Mouse (Mus musculus): ENCODE measurements around the gene Olfr770.
"Not testable (repeated sequence)": the region's sequence is repeated elsewhere in the genome, so short reads cannot be mapped to it uniquely, and the experiment has no call there.

Gene Olfr770

GRCm38 (mm10) chr10:129138898-129139297 is at the start of gene Olfr770:
Gene Olfr770 (minus strand): TSS chr10:129138998.
- CTCF ChIA-PET, result no interaction called here

GRCm38 (mm10) chr10:129187319-129187718 is 48.5 kb upstream of the Olfr770 start, which contains the start of gene Olfr773:
Gene Olfr773 (minus strand): TSS chr10:129187419.
- CTCF ChIA-PET, result not testable (repeated sequence)

- CTCF ChIA-PET, result not testable (repeated sequence)
Observed at GRCm38 (mm10) chr10:129177821-129178220, 39.0 kb upstream of the Olfr770 start, which contains the start of gene Olfr772. Gene Olfr772 (minus strand): TSS chr10:129177921.

- CTCF ChIA-PET, result no interaction called here
Observed at GRCm38 (mm10) chr10:129164651-129165050, 25.9 kb upstream of the Olfr770 start, which contains the start of gene Olfr771. Gene Olfr771 (minus strand): TSS chr10:129164751.

- CTCF ChIA-PET, result no interaction called here
Observed at GRCm38 (mm10) chr10:129117761-129118160, 21.0 kb downstream of the Olfr770 start, which contains the start of gene Olfr769. Gene Olfr769 (minus strand): TSS chr10:129117861.

- CTCF ChIA-PET, result no interaction called here
Observed at GRCm38 (mm10) chr10:129115146-129115545, 23.7 kb downstream of the Olfr770 start.

- CTCF ChIA-PET, result no interaction called here
Observed at GRCm38 (mm10) chr10:129101231-129101630, 37.6 kb downstream of the Olfr770 start.

GRCm38 (mm10) chr10:129099275-129099674 is 39.5 kb downstream of the Olfr770 start, which contains the start of gene Olfr768:
Gene Olfr768 (minus strand): TSS chr10:129099375.
- CTCF ChIA-PET, result no interaction called here

- CTCF ChIA-PET, result not testable (repeated sequence)
Observed at GRCm38 (mm10) chr10:129082810-129083209, 56.0 kb downstream of the Olfr770 start, which contains the start of gene Olfr767. Gene Olfr767 (minus strand): TSS chr10:129082910.

Measured in spleen, embryonic (tissue).